Mouse (Mus musculus) liver, embryonic 14.5 days (tissue): ENCODE data around the gene Fabp1.

Experiments
- CTCF ChIP-seq: IDR thresholded peaks from 2 replicates; pipeline ENCODE4 v1.5.1; 2016; ENCODE audit warnings: antibody characterized with exemption, low read depth, control low read depth
- EP300 ChIP-seq: IDR thresholded peaks from 2 replicates; pipeline ENCODE4 v1.6.1; 2016; ENCODE audit warnings: antibody characterized with exemption, low read depth

DNA sequence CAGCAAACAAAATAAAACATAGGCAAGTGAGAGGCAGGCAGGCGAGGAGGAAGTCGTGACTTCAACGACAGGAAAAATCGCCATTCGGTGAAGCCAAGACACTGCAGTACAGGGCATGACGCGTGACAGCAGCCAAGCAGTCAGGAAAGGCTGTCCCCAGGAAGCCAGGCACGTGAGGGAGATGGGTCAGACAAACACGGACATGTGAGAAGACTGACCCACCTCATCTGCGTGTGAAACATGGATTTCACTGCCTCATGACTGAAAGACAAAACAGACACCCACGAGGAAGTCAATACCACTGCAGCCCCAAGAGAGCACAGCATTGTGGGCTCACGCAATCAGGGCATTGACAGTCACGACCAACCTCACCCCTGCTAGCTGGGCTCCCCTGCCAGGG is 35.5 kb downstream of the Fabp1 start:
- TF ChIP-seq CTCF: no peak
- no peak for TF ChIP-seq EP300
